Mouse (Mus musculus) adrenal gland (tissue): Measurements from ENCODE around the gene Fbln2.

Experiments used
- intact Hi-C: fragments of 180-260 bp; cut with DNase I; formaldehyde crosslinking; loops from one replicate; pipeline ENCODE4 v1.15.1; 2025

Fbln2 gene

DNA sequence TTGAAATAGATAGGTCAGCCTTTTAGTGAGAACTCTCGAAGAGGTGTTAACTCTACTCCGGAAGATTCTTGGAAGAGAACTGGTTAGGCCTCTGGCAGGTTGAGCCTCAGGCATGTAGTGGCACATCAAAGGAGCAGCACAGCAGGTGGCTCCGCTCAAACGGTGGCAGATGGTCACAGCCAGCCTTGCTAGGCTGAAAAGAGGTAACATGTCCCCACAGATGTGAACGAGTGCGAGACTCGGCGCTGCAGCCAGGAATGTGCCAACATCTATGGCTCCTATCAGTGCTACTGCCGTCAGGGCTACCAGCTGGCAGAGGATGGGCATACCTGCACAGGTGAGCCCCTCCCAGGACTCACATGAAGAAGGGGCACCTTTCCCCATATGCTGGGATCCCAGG is 56.1 kb downstream of the Fbln2 start:
- intact Hi-C loops, result no loop called here

DNA sequence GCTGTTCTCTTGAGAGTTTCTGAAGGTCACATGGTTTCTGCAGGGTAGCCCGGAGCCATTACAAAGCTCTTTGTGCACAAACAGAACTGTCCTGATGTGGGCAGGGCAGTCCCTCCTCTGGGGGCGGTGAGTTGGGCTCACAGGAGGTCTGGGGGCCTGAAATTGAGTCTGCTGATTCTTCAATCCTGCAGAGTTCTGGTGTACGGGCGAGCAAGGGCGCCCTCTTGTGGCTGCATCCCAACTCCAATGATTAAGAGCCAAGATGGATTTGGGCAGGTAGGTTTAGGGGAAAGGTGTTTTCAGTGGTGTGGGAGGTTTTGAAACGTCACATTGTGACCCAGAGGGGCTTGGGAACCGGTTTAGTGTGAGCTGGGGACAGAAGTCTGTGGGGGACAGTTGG is 65.3 kb downstream of the Fbln2 start:
- intact Hi-C loops, result loop anchor here (10.0 kb wide), 1 partner anchor 453 kb away; no protein-coding TSS in a partner anchor

- intact Hi-C loops, result loop anchor here (2.0 to 10.0 kb wide), 2 partner anchors 106 to 454 kb away; no protein-coding TSS in a partner anchor
Measured at GRCm38 (mm10) chr6:91278302-91278701, 66.0 kb downstream of the Fbln2 start.

DNA sequence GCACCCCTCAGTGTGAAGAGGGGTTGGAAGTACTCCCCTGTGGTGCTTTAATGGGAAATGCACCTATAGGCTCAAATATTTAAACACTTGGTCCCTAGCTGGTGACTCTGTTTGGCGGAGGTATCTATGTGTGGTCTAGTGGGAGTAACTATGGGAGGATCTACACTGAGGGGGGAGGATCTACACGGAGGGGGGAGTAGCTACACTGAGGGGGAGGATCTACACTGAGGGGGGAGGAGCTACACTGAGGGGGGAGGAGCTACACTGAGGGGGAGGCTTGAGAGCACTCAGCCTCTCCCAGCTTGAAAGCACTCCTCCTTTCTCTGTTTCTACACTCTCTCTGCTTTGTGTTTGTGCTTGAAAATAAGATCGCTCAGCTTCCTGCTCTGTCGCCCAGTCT is 67.2 kb downstream of the Fbln2 start:
- intact Hi-C loops, result loop anchor here (2.0 to 10.0 kb wide), 2 partner anchors 107 to 455 kb away; no protein-coding TSS in a partner anchor

DNA sequence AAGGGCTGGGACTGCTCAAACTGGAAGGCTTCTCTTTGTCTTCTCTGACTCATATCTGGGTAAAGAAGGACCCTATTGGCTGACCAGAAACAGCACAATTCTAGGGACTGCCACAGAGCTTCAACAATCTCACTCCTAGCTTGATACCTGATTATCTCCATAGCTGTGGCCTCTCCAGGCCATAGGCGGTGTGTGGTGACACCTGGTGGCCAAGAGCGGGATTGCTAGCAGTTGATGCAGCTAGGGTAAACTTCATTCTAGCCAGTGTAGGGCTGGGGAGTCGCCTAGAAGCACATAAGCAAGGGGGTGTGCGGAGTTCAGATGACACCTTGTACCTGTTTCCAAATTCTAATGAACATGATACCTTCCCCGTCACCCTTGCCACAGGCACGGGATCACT is 69.0 kb downstream of the Fbln2 start:
- intact Hi-C loops, result loop anchor here (2.0 kb wide), 1 partner anchor 116 kb away; no protein-coding TSS in a partner anchor

DNA sequence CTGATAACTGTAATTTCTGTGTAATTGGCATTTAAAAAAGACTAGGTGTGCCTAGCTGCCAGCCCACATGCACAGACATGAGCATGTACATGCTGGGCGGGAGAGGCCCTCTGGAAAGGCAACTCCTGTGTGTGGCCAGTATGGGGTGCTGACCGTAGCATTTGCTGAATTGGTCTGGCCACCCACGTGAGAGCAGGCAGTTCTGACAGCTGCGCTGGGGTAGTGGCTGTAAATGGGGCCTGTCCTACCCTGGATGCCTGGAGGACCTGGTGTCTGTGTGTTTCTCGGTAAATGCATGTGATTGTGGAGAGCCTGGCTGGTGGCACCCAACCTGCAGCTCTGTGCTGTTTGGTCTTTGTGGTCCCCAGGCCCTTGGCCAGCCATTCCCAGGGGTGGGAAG is 69.5 kb downstream of the Fbln2 start:
- intact Hi-C loops, result loop anchor here (2.0 kb wide), 1 partner anchor 117 kb away; no protein-coding TSS in a partner anchor

- intact Hi-C loops, result no loop called here
Measured at GRCm38 (mm10) chr6:91283031-91283430, 70.8 kb downstream of the Fbln2 start.

- intact Hi-C loops, result no loop called here
Measured at GRCm38 (mm10) chr6:91284521-91285449, 72.5 kb downstream of the Fbln2 start.

DNA sequence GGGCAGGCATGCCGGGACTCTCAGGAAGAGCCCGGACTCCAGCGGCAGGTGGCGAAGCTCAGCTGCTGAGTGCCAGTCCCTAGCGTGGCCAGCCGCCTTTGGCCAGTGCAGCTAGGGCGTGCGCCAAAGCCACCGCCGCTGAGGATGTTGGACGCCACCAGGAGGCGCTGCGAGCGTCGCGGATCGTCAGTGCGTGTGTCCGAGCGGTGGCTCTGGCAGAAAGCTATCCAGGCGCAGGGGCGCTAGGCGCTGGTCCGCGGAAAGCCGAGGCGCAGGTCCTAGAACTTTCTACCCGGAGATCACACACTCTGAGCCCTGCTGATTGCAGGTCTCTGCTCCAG is 73.2 kb downstream of the Fbln2 start:
- intact Hi-C loops, result no loop called here

DNA sequence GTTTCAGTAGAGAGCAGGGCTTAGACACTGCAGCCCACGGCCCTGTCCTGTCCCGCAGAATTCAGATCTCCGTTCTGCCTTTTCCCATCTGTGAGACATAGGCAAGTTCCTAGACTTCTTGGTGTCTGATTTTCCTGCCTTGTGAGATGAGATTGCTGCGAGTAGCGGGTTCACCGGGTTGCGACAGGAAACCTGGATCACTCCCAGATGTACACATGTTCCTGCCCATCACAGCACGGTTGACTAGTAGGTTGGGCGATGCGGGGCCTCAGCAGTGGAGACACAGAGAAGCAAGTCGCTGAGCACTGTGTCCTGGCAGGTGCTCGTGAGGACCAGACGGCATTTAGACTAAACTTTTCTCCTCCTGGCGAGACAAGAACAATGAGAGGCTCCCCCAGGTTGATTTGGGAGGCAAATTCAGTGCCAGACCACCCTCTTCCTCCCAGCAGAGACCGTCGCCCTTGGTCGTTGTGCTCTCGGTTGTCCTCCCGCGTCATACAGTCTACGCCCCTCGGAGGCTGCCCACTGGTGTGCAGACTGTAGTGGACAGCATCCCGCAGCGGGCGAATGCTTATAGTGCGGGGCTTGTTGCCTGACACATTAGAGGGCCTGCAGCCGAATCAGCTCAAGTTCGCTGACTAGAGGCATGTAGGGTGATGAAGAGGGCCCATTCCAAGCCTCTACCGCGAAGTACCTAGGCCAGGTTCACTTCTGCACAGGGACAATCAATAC is 73.7 kb downstream of the Fbln2 start:
- intact Hi-C loops, result loop anchor here (2.0 kb wide), 1 partner anchor 223 kb away; no protein-coding TSS in a partner anchor

DNA sequence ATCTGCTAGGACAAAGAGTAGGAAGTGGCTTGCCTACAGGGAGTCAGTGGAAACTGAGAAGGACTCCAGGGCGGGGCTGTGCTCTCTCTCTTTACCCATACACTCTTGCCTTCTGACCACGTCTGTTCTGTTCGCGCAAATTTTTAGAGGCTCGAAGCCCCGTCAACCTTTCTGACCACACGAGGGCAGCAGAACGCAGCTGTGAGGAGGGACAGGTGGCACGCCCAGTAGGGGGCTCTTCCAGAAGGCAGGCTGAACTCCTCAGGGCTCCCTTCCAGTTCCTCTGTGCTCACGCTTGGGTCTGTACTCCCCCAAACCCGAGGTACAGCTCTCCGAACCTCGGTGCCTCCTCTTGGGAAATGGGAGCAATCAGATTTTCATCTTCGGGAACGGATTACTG is 74.4 kb downstream of the Fbln2 start:
- intact Hi-C loops, result loop anchor here (1.0 to 2.0 kb wide), 2 partner anchors 125 to 222 kb away; partner anchors contain the start of gene Wnt7a

GRCm38 (mm10) chr6:91287148-91287547 is 74.9 kb downstream of the Fbln2 start:
- intact Hi-C loops, result loop anchor here (1.0 to 2.0 kb wide), 2 partner anchors 124 to 222 kb away; partner anchors contain the start of gene Wnt7a

DNA sequence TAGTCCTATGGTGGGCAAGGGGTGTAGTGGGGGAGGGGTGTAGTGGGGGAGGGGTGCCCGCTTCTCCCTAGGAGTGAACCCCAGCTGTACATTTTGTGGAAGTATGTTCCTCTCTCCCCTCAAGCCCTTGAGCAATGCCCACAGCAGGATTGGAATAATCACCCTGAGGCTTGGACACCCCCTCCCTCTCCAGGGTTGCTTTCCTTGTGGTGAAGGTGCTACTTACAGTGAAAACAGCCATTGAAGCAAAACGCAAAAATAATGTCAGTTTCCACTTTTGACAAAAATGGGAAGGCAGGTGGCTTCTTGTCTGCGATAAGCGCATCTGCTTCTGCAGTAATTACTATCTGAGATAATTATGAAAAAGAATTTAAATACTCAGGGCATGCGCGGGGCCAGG is 75.4 kb downstream of the Fbln2 start:
- intact Hi-C loops, result loop anchor here (1.0 to 2.0 kb wide), 2 partner anchors 124 to 221 kb away; partner anchors contain the start of gene Wnt7a

- intact Hi-C loops, result no loop called here
Measured at GRCm38 (mm10) chr6:91288251-91288785, 76.1 kb downstream of the Fbln2 start.

DNA sequence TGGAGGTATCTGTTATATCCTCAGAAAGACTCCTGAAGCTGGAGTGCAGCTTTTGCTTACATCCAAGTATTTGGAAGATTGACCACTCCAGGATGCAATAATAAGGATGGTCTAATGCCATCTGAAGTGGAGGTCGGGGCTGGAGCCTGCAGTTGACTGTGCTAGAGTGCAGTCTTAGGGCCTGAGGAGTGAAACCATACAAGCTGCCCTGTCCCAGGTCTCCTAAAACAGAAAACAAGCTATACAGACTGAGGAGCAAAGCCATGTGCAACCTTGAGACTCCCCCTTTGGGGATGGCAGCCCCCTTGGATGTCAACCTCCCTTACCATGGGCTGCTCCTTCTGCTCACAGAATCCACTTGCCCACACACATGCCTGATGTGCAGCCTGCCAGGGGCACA is 76.7 kb downstream of the Fbln2 start:
- intact Hi-C loops, result no loop called here

- intact Hi-C loops, result no loop called here
Measured at GRCm38 (mm10) chr6:91290937-91291336, 78.7 kb downstream of the Fbln2 start.

DNA sequence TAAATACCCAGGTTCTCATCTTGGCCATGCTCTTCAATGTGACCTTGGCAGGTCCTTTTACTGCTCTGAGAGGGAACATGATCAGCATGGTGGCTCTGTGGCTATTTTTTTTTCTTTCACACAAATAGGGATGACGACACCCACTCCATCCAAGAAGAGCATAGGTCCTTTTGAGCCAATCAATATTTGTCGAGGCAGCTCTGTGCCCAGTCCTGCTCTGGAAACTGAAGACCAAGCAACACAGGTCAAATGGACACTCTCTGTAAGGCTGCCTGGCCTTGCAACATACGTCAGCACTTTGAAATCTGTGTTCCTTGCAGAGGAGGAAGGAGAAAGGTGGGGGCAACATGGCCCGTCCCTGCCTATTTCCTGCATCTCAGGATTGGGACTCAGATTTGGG is 83.2 kb downstream of the Fbln2 start:
- intact Hi-C loops, result no loop called here

GRCm38 (mm10) chr6:91298828-91299227 is 86.6 kb downstream of the Fbln2 start:
- intact Hi-C loops, result no loop called here

GRCm38 (mm10) chr6:91300079-91300478 is 87.8 kb downstream of the Fbln2 start:
- intact Hi-C loops, result no loop called here

DNA sequence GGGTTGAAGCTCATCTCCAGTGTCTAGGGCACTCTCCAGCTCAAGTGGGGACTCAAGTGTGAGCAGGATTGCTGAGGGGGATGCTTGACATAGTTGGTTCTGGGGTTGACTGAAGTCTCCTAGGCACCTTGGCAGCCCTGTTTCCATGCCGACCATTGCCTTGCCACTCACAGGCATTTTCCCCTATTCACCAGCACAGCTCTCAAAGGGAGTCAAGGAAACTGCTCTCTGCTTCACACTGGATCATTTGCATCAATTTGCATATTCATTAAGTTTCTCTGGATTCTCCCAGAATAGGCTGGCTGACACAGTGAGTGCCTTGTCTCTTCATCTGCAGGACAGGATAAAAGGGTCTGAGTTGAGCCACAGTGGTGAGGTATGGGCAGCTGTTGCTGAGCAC is 89.6 kb downstream of the Fbln2 start:
- intact Hi-C loops, result no loop called here

GRCm38 (mm10) chr6:91302337-91302736 is 90.1 kb downstream of the Fbln2 start:
- intact Hi-C loops, result no loop called here

DNA sequence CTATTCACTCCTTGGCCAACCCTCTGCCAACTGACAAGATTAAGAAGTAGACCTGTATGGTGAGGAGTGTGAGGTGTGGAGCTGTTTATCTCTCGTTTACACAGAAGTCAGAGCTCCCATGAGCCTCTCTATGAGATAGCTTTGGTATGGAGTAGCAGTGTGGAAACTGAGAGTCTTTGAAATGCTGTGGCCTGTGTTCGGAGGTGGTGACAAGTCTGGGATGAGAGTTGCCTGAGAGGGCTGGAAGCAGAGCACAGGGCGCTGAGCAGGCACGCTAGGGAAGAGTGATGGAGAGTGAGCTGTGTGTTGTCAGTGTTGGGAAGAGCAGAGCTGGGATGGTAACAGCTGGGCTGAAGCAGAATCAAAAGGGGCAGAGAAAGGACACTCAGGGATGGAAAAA is 91.9 kb downstream of the Fbln2 start:
- intact Hi-C loops, result no loop called here
